Mouse (Mus musculus): ENCODE results near the gene Trpm3. TPM values are rescaled to one million over a fixed set of nuclear protein-coding genes. Genes with fewer than 3 reads are reported as not detected.

Gene Trpm3
- polyA plus RNA-seq, 1 experiment from 2014 or later, result 17.5 TPM

- no peak for ATAC-seq
- Histone ChIP-seq H3K4me3 (replicated peaks; ENCODE audit: low read length) (no peak overlapping the region), H3K4me2 (ENCODE audit: low read length) (no peak overlapping the region), H3K27me3 (replicated peaks; ENCODE audit: control insufficient read depth, insufficient read depth, low read length) (no peaks in the 10 kb centered on the region), H3K4me1 (replicated peaks; ENCODE audit: control insufficient read depth, insufficient read depth, low read length) (no peaks in the 10 kb centered on the region), H3K9me3 (ENCODE audit: control insufficient read depth, low read length) (no peaks in the 10 kb centered on the region), H3K36me3 (ENCODE audit: control insufficient read depth, insufficient read depth) (no peaks in the 10 kb centered on the region), H3K27ac (ENCODE audit: low read length) (no peak overlapping the region), H3K9ac (replicated peaks; ENCODE audit: low read depth, low read length) (no peak overlapping the region)
- WGBS, result 83% methylated on average over 4 of the region's 4 CpGs
Observed at GRCm38 (mm10) chr19:22178549-22178948, 39.7 kb downstream of the Trpm3 start.

DNA sequence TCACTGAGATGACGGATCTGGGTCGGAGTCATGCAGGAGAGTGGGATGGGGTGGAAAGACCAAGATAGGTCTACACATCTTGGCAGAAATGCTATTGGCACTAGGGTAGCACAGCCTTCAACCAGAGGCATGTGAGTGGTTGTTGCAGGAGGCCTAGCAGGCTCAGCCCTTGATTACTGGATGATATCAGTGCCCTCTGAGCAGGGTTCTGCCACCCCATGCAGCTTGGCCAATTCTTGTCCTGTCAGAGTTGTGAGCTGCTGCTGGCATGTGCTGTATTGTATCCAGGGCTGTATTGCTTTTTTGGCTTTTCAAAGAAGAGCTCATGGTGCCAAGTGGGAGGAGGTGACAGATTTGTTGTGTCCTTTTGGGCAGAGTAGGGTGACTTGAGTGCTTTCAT lies 40.2 kb downstream of the Trpm3 start:
- no peak for ATAC-seq
- 98% methylated on average over 2 of the region's 2 CpGs for WGBS

GRCm38 (mm10) chr19:22180136-22180535 lies 41.3 kb downstream of the Trpm3 start:
- Histone ChIP-seq H3K4me3 (replicated peaks; ENCODE audit: low read length) (no peak overlapping the region), H3K27ac (ENCODE audit: low read length) (no peak overlapping the region), H3K4me1 (replicated peaks; ENCODE audit: control insufficient read depth, insufficient read depth, low read length) (no peaks in the 10 kb centered on the region), H3K9me3 (ENCODE audit: control insufficient read depth, low read length) (no peaks in the 10 kb centered on the region), H3K9ac (replicated peaks; ENCODE audit: low read depth, low read length) (no peak overlapping the region), H3K4me2 (ENCODE audit: low read length) (no peak overlapping the region), H3K36me3 (ENCODE audit: control insufficient read depth, insufficient read depth) (no peaks in the 10 kb centered on the region), H3K27me3 (replicated peaks; ENCODE audit: control insufficient read depth, insufficient read depth, low read length) (no peaks in the 10 kb centered on the region)
- ATAC-seq, result no peak
- 85% methylated on average over 3 of the region's 3 CpGs for WGBS

More for the DNA sequence above, 40.2 kb downstream of the Trpm3 start:
- Histone ChIP-seq H3K27me3 (replicated peaks; ENCODE audit: control insufficient read depth, insufficient read depth, low read length) (no peaks in the 10 kb centered on the region), H3K9ac (replicated peaks; ENCODE audit: low read depth, low read length) (no peak overlapping the region), H3K4me1 (replicated peaks; ENCODE audit: control insufficient read depth, insufficient read depth, low read length) (no peaks in the 10 kb centered on the region), H3K9me3 (ENCODE audit: control insufficient read depth, low read length) (no peaks in the 10 kb centered on the region), H3K36me3 (ENCODE audit: control insufficient read depth, insufficient read depth) (no peaks in the 10 kb centered on the region), H3K4me3 (replicated peaks; ENCODE audit: low read length) (no peak overlapping the region), H3K4me2 (ENCODE audit: low read length) (no peak overlapping the region), H3K27ac (ENCODE audit: low read length) (no peak overlapping the region)

GRCm38 (mm10) chr19:22189716-22190115 lies 50.9 kb downstream of the Trpm3 start:
- WGBS, result 45% methylated on average over 1 of the region's 1 CpGs
- Histone ChIP-seq H3K4me1 (replicated peaks; ENCODE audit: control insufficient read depth, insufficient read depth, low read length) (no peaks in the 10 kb centered on the region), H3K9ac (replicated peaks; ENCODE audit: low read depth, low read length) (no peak overlapping the region), H3K36me3 (ENCODE audit: control insufficient read depth, insufficient read depth) (no peaks in the 10 kb centered on the region), H3K9me3 (ENCODE audit: control insufficient read depth, low read length) (peaks cover 2% of the 10 kb centered on the region; the same call in 1 of the 2 replicates), H3K27ac (ENCODE audit: low read length) (no peak overlapping the region), H3K27me3 (replicated peaks; ENCODE audit: control insufficient read depth, insufficient read depth, low read length) (no peaks in the 10 kb centered on the region), H3K4me3 (replicated peaks; ENCODE audit: low read length) (no peak overlapping the region), H3K4me2 (ENCODE audit: low read length) (no peak overlapping the region)
- peak; percentile 97 for ATAC-seq

DNA sequence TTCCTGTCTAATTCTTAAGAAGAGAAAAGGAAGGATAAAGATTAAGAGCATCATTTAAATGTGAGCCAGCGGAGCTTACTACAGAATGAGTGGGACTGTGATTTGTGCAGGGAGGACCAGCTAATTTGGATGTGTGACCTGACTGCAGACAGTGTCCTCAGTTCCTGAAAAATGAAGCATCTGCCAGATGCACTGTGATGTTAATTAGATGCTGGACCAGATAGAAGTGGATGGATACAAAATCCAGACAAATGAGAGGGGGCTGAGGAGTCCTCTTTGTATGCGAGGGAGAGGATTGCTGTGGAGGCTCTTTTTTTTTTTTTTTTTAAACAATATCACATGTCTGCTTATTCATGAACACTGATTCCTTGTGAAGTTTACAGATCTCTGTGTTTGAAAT lies 83.7 kb downstream of the Trpm3 start:
- no peak overlapping the region for H3K4me3 ChIP-seq (replicated peaks; ENCODE audit: low read length)
- H3K9me3 ChIP-seq (ENCODE audit: control insufficient read depth, low read length), result no peaks in the 10 kb centered on the region
- 0 out of 2 replicates have a peak, but pooled peaks have one; percentile 40 for ATAC-seq
- no peak overlapping the region for H3K27ac ChIP-seq (ENCODE audit: low read length)
- H3K9ac ChIP-seq (replicated peaks; ENCODE audit: low read depth, low read length), result no peak overlapping the region
- no peaks in the 10 kb centered on the region for H3K36me3 ChIP-seq (ENCODE audit: control insufficient read depth, insufficient read depth)
- H3K4me2 ChIP-seq (ENCODE audit: low read length), result no peak overlapping the region
- H3K27me3 ChIP-seq (replicated peaks; ENCODE audit: control insufficient read depth, insufficient read depth, low read length), result no peaks in the 10 kb centered on the region
- WGBS, result 54% methylated on average over 2 of the region's 2 CpGs
- no peaks in the 10 kb centered on the region for H3K4me1 ChIP-seq (replicated peaks; ENCODE audit: control insufficient read depth, insufficient read depth, low read length)

GRCm38 (mm10) chr19:22234187-22234586 lies 95.3 kb downstream of the Trpm3 start:
- no peak overlapping the region for H3K4me3 ChIP-seq (replicated peaks; ENCODE audit: low read length)
- H3K36me3 ChIP-seq (ENCODE audit: control insufficient read depth, insufficient read depth), result no peaks in the 10 kb centered on the region
- no peak overlapping the region for H3K9ac ChIP-seq (replicated peaks; ENCODE audit: low read depth, low read length)
- ATAC-seq, result no peak
- H3K9me3 ChIP-seq (ENCODE audit: control insufficient read depth, low read length), result no peaks in the 10 kb centered on the region
- no peaks in the 10 kb centered on the region for H3K4me1 ChIP-seq (replicated peaks; ENCODE audit: control insufficient read depth, insufficient read depth, low read length)
- no peaks in the 10 kb centered on the region for H3K27me3 ChIP-seq (replicated peaks; ENCODE audit: control insufficient read depth, insufficient read depth, low read length)
- no peak overlapping the region for H3K27ac ChIP-seq (ENCODE audit: low read length)
- H3K4me2 ChIP-seq (ENCODE audit: low read length), result no peak overlapping the region

- WGBS, result 78% methylated on average over 6 of the region's 6 CpGs
- no peak for ATAC-seq
Observed at GRCm38 (mm10) chr19:22249076-22249475, 110.2 kb downstream of the Trpm3 start.

GRCm38 (mm10) chr19:22272916-22273315 lies 134.1 kb downstream of the Trpm3 start:
- ATAC-seq, result no peak
- Histone ChIP-seq H3K9ac (replicated peaks; ENCODE audit: low read depth, low read length) (no peak overlapping the region), H3K4me2 (ENCODE audit: low read length) (no peak overlapping the region), H3K4me1 (replicated peaks; ENCODE audit: control insufficient read depth, insufficient read depth, low read length) (no peaks in the 10 kb centered on the region; the same call in 1 of the 2 replicates), H3K36me3 (ENCODE audit: control insufficient read depth, insufficient read depth) (no peaks in the 10 kb centered on the region), H3K27ac (ENCODE audit: low read length) (no peak overlapping the region), H3K9me3 (ENCODE audit: control insufficient read depth, low read length) (no peaks in the 10 kb centered on the region), H3K27me3 (replicated peaks; ENCODE audit: control insufficient read depth, insufficient read depth, low read length) (no peaks in the 10 kb centered on the region), H3K4me3 (replicated peaks; ENCODE audit: low read length) (no peak overlapping the region)
- WGBS, result 69% methylated on average over 5 of the region's 5 CpGs

More at GRCm38 (mm10) chr19:22249076-22249475, 110.2 kb downstream of the Trpm3 start:
- Histone ChIP-seq H3K9me3 (ENCODE audit: control insufficient read depth, low read length) (no peaks in the 10 kb centered on the region), H3K27me3 (replicated peaks; ENCODE audit: control insufficient read depth, insufficient read depth, low read length) (no peaks in the 10 kb centered on the region), H3K36me3 (ENCODE audit: control insufficient read depth, insufficient read depth) (no peaks in the 10 kb centered on the region), H3K27ac (ENCODE audit: low read length) (no peak overlapping the region), H3K4me1 (replicated peaks; ENCODE audit: control insufficient read depth, insufficient read depth, low read length) (no peaks in the 10 kb centered on the region), H3K4me3 (replicated peaks; ENCODE audit: low read length) (no peak overlapping the region), H3K4me2 (ENCODE audit: low read length) (no peak overlapping the region), H3K9ac (replicated peaks; ENCODE audit: low read depth, low read length) (no peak overlapping the region)

DNA sequence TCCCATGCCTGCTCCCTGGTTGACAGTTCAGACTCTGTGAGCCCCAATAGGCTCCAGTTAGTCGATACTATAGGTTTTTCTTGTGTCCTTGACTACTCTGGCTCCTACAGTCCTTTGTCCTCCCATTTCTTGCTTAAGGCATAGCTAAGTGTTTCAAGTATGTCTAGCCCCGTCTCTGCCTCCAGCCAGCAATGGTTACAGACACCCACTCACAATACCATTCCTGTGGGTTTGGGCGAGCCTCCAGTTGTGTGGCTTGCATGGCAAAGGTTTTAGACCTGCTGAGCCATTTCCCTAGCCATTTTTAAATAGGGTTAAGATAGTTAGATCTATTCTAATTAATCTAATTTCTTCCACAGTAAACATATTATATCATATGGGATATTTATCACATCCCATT lies 145.8 kb downstream of the Trpm3 start:
- Histone ChIP-seq H3K4me2 (ENCODE audit: low read length) (no peak overlapping the region), H3K27ac (ENCODE audit: low read length) (no peak overlapping the region), H3K9me3 (ENCODE audit: control insufficient read depth, low read length) (no peaks in the 10 kb centered on the region), H3K4me3 (replicated peaks; ENCODE audit: low read length) (no peak overlapping the region), H3K36me3 (ENCODE audit: control insufficient read depth, insufficient read depth) (no peaks in the 10 kb centered on the region), H3K9ac (replicated peaks; ENCODE audit: low read depth, low read length) (no peak overlapping the region), H3K27me3 (replicated peaks; ENCODE audit: control insufficient read depth, insufficient read depth, low read length) (no peaks in the 10 kb centered on the region), H3K4me1 (replicated peaks; ENCODE audit: control insufficient read depth, insufficient read depth, low read length) (no peaks in the 10 kb centered on the region)
- 89% methylated on average over 3 of the region's 3 CpGs for WGBS
- no peak for ATAC-seq

DNA sequence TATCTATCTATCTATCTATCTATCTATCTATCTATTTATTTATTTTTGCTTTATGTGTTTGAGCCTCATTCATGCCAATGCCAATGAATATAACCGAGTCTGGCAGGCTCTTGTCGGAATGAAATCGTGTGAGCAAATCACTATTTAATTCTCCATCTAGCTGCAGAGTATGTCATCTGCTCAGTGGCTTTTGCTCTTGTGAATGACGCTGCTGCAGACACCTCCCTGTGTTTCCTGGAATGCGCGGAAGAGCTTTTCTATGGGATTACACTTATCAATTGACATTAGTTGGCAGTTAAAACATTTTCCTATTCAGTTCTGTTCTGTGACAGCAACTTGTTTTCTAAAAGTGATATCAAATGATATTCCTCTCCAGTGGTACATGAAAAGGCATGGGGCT lies 153.8 kb downstream of the Trpm3 start:
- H3K27ac ChIP-seq (ENCODE audit: low read length), result no peak overlapping the region
- WGBS, result 72% methylated on average over 6 of the region's 6 CpGs

More for the DNA sequence above, 153.8 kb downstream of the Trpm3 start:
- Histone ChIP-seq H3K27me3 (replicated peaks; ENCODE audit: control insufficient read depth, insufficient read depth, low read length) (no peaks in the 10 kb centered on the region), H3K9ac (replicated peaks; ENCODE audit: low read depth, low read length) (no peak overlapping the region), H3K4me3 (replicated peaks; ENCODE audit: low read length) (no peak overlapping the region), H3K4me1 (replicated peaks; ENCODE audit: control insufficient read depth, insufficient read depth, low read length) (no peaks in the 10 kb centered on the region), H3K9me3 (ENCODE audit: control insufficient read depth, low read length) (no peaks in the 10 kb centered on the region), H3K4me2 (ENCODE audit: low read length) (no peak overlapping the region), H3K36me3 (ENCODE audit: control insufficient read depth, insufficient read depth) (no peaks in the 10 kb centered on the region)
- ATAC-seq, result peak; percentile 69
